Mouse (Mus musculus): ENCODE data around the gene Dact2. TPM values are rescaled to one million over a fixed set of nuclear protein-coding genes. Genes with fewer than 3 reads are reported as not detected.

The Dact2 gene
- polyA plus RNA-seq, 1 experiment from 2014 or later: 4.5 TPM

- no peaks in the 10 kb centered on the region for H3K9me3 ChIP-seq (ENCODE audit: control insufficient read depth, low read length)
- no peaks in the 10 kb centered on the region for H3K27me3 ChIP-seq (replicated peaks; ENCODE audit: control insufficient read depth, insufficient read depth, low read length)
- no peak for ATAC-seq
- WGBS: 46% methylated on average over 11 of the region's 11 CpGs
- H3K27ac ChIP-seq (ENCODE audit: low read length): no peak overlapping the region
- no peaks in the 10 kb centered on the region for H3K4me1 ChIP-seq (ENCODE audit: control insufficient read depth, insufficient read depth, low read length)
- H3K4me3 ChIP-seq (ENCODE audit: low read length): no peak overlapping the region
- no peak overlapping the region for H3K9ac ChIP-seq (ENCODE audit: low read depth, low read length)
- no peak overlapping the region for H3K4me2 ChIP-seq (ENCODE audit: low read depth, low read length)
- H3K36me3 ChIP-seq (ENCODE audit: control insufficient read depth, insufficient read depth, low read length): no peaks in the 10 kb centered on the region
These were observed 17.9 kb upstream of the Dact2 start for GRCm38 (mm10) chr17:14221893-14222615.

- Histone ChIP-seq H3K36me3 (ENCODE audit: control insufficient read depth, insufficient read depth, low read length) (no peaks in the 10 kb centered on the region), H3K27ac (ENCODE audit: low read length) (no peak overlapping the region), H3K27me3 (replicated peaks; ENCODE audit: control insufficient read depth, insufficient read depth, low read length) (no peaks in the 10 kb centered on the region), H3K9me3 (ENCODE audit: control insufficient read depth, low read length) (no peaks in the 10 kb centered on the region), H3K4me3 (ENCODE audit: low read length) (no peak overlapping the region), H3K9ac (ENCODE audit: low read depth, low read length) (no peak overlapping the region), H3K4me1 (ENCODE audit: control insufficient read depth, insufficient read depth, low read length) (no peaks in the 10 kb centered on the region), H3K4me2 (ENCODE audit: low read depth, low read length) (no peak overlapping the region)
- 62% methylated on average over 7 of the region's 7 CpGs for WGBS
- 0 out of 2 replicates have a peak, but pooled peaks have one; percentile 18 for ATAC-seq
These were observed 16.6 kb upstream of the Dact2 start for GRCm38 (mm10) chr17:14220606-14221202.

DNA sequence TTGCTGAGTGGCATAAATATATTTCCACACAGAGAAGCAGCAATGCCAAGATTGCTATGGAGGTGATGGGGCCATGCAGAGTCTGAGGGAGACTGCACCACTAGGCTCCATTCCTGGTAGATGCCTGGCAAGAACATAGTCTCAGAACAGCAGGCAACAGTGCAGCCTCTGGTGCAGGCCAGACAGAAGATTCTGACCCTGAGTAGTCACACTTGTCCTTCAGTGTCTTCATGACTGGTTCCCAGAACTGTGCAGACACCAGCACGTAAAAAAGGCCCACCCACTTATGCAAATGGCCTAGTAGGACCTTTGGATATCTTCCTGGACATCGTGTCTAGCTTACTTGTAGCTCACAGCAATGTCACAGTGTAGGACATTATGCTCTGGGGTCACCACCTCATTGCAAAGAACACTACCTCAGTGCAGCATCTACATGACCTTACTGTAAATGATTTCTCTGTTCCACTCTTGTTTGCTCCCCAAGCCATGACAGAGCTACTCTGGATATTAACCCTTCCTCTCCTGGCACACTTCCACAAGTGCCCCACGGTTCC is 9.9 kb upstream of the Dact2 start:
- WGBS: 61% methylated on average over 3 of the region's 3 CpGs
- no peak for ATAC-seq

DNA sequence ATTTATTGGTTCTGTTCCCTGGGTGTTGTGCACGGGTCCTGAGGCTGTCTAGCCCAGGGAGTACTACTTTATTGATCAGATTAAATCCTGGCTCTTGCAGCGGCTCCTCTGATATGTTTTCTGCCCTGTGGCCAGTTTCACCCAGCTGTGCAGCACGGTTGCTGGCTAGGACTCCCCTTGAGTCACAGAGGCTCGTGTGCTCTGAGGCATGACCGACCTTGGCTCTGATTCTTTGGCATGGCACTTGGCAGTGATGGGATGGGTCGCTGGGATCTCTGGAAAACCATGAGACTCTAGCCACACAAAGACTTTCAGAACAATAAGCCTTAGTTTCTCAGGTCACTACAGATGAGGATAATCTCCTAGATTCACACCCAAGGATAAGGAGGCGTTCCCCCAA is 8.7 kb upstream of the Dact2 start:
- ATAC-seq: no peak
- Histone ChIP-seq H3K27ac (ENCODE audit: low read length) (no peak overlapping the region), H3K9me3 (ENCODE audit: control insufficient read depth, low read length) (no peaks in the 10 kb centered on the region), H3K4me1 (ENCODE audit: control insufficient read depth, insufficient read depth, low read length) (no peaks in the 10 kb centered on the region), H3K27me3 (replicated peaks; ENCODE audit: control insufficient read depth, insufficient read depth, low read length) (no peaks in the 10 kb centered on the region), H3K4me3 (ENCODE audit: low read length) (no peak overlapping the region), H3K4me2 (ENCODE audit: low read depth, low read length) (no peak overlapping the region), H3K9ac (ENCODE audit: low read depth, low read length) (no peak overlapping the region), H3K36me3 (ENCODE audit: control insufficient read depth, insufficient read depth, low read length) (no peaks in the 10 kb centered on the region)
- 81% methylated on average over 7 of the region's 7 CpGs for WGBS

More for the DNA sequence above, 9.9 kb upstream of the Dact2 start:
- Histone ChIP-seq H3K4me3 (ENCODE audit: low read length) (no peak overlapping the region), H3K27ac (ENCODE audit: low read length) (no peak overlapping the region), H3K4me1 (ENCODE audit: control insufficient read depth, insufficient read depth, low read length) (no peaks in the 10 kb centered on the region), H3K27me3 (replicated peaks; ENCODE audit: control insufficient read depth, insufficient read depth, low read length) (no peaks in the 10 kb centered on the region), H3K36me3 (ENCODE audit: control insufficient read depth, insufficient read depth, low read length) (no peaks in the 10 kb centered on the region), H3K9me3 (ENCODE audit: control insufficient read depth, low read length) (no peaks in the 10 kb centered on the region), H3K9ac (ENCODE audit: low read depth, low read length) (no peak overlapping the region), H3K4me2 (ENCODE audit: low read depth, low read length) (no peak overlapping the region)

DNA sequence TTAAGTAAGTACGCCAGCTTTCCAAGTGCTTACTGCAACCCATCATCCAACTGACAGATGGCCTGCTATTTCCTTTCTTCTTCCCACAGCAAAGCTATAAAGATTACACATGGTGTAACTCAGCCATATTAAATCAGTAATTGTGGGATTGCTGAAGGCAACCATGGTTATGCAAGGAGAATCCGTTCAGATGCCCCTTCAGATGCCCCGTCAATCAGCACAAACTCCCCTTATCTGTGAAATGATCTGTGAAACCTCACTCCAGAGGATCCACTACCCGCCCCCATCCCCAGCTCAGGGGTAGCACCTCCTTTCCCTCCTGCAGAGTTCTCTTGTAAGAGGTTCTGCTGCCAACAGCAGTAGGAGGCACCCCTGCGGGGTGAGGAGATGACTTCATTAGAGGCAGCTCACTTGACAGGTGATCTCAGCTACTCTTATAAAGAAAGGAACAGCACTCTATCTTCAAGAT is 3.0 kb upstream of the Dact2 start:
- H3K36me3 ChIP-seq (ENCODE audit: control insufficient read depth, insufficient read depth, low read length): no peaks in the 10 kb centered on the region
- no peak overlapping the region for H3K27ac ChIP-seq (ENCODE audit: low read length)
- H3K4me3 ChIP-seq (ENCODE audit: low read length): no peak overlapping the region
- WGBS: 28% methylated on average over 5 of the region's 5 CpGs
- H3K4me2 ChIP-seq (ENCODE audit: low read depth, low read length): no peak overlapping the region
- H3K27me3 ChIP-seq (replicated peaks; ENCODE audit: control insufficient read depth, insufficient read depth, low read length): peaks cover 7% of the 10 kb centered on the region
- no peaks in the 10 kb centered on the region for H3K9me3 ChIP-seq (ENCODE audit: control insufficient read depth, low read length)
- H3K4me1 ChIP-seq (ENCODE audit: control insufficient read depth, insufficient read depth, low read length): peaks cover 7% of the 10 kb centered on the region; the same call in 1 of the 2 replicates
- no peak overlapping the region for H3K9ac ChIP-seq (ENCODE audit: low read depth, low read length)
- ATAC-seq: no peak

DNA sequence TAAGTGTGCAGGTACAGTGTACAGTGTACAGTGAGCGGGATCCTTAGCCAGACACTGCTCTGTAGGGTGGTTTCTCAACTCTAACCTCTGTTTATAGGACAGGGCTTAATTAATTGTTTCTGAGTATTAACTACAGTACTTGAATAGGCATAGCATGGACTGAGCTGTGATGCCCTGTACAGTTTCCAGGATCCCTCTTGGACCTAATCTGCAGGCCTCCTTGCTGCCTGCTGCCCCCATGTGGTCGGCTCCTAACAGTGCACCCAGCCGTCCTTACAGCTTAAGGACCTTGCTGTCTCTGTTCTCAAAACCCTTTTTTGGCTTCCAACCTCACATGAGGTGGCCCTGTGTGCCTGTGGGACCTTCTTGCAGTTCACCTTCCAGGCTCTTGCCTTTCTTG is 2.0 kb upstream of the Dact2 start:
- H3K36me3 ChIP-seq (ENCODE audit: control insufficient read depth, insufficient read depth, low read length): no peaks in the 10 kb centered on the region
- H3K27me3 ChIP-seq (replicated peaks; ENCODE audit: control insufficient read depth, insufficient read depth, low read length): peaks cover 7% of the 10 kb centered on the region
- H3K9me3 ChIP-seq (ENCODE audit: control insufficient read depth, low read length): no peaks in the 10 kb centered on the region
- no peak overlapping the region for H3K27ac ChIP-seq (ENCODE audit: low read length)
- H3K4me2 ChIP-seq (ENCODE audit: low read depth, low read length): no peak overlapping the region
- WGBS: 33% methylated on average over 3 of the region's 3 CpGs
- H3K9ac ChIP-seq (ENCODE audit: low read depth, low read length): no peak overlapping the region
- H3K4me3 ChIP-seq (ENCODE audit: low read length): no peak overlapping the region
- peaks cover 16% of the 10 kb centered on the region for H3K4me1 ChIP-seq (ENCODE audit: control insufficient read depth, insufficient read depth, low read length)
- ATAC-seq: no peak

GRCm38 (mm10) chr17:14205236-14205635 is 1.1 kb upstream of the Dact2 start:
- Histone ChIP-seq H3K27ac (ENCODE audit: low read length) (no peak overlapping the region), H3K9ac (ENCODE audit: low read depth, low read length) (no peak overlapping the region), H3K36me3 (ENCODE audit: control insufficient read depth, insufficient read depth, low read length) (no peaks in the 10 kb centered on the region), H3K4me2 (ENCODE audit: low read depth, low read length) (no peak overlapping the region), H3K4me1 (ENCODE audit: control insufficient read depth, insufficient read depth, low read length) (peaks cover 21% of the 10 kb centered on the region), H3K4me3 (ENCODE audit: low read length) (no peak overlapping the region), H3K27me3 (replicated peaks; ENCODE audit: control insufficient read depth, insufficient read depth, low read length) (peaks cover 7% of the 10 kb centered on the region), H3K9me3 (ENCODE audit: control insufficient read depth, low read length) (no peaks in the 10 kb centered on the region)
- ATAC-seq: no peak
- 72% methylated on average over 3 of the region's 3 CpGs for WGBS

DNA sequence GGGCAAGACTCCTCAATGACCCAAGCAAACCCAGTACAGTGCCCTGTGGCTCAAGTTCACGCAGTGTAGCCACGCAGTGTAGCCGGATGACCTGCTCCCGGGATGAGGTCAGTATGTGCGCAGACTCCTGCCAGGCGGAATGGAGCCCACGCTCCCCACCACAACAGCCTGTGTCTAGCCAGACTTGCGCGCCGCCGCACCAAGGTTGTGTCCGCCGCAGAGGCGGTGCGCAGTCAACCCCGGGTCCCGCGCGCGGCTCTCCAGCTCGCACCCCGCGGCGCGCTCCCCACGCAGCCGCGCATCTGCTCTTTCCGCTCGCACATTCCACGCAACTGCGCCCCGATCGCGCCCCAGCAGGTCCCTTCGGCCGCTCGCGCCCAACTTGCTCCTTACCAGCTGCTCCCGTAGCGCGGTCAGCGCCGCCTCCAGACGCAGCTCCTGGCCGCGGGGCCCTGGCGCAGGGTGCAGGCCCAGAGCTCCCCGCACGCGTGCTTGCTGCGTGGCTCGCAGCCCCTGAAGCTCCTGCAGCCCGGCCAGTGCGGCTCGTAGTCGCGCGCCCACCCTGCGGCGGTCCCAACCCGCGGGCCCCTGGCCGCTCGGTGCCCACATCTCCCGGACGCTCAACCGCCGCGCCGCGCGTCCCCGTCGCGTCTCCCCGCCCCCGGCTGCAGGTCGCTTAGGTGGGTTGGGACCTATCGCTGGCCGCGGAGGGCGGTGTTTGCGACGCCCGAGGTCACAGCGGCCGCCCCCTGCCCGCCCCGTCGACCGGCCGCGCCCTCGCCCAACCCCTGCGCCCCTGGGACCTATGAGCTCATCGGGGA is 773 bp downstream of the Dact2 start:
- peaks cover 21% of the 10 kb centered on the region for H3K4me1 ChIP-seq (ENCODE audit: control insufficient read depth, insufficient read depth, low read length)
- under 1% methylated on average over 97 of the region's 97 CpGs for WGBS
- H3K4me2 ChIP-seq (ENCODE audit: low read depth, low read length): peak overlapping the region; percentile 78
- ATAC-seq: peak; percentile 79
- H3K4me3 ChIP-seq (ENCODE audit: low read length): peak overlapping the region; percentile 76
- no peaks in the 10 kb centered on the region for H3K9me3 ChIP-seq (ENCODE audit: control insufficient read depth, low read length)
- H3K27me3 ChIP-seq (replicated peaks; ENCODE audit: control insufficient read depth, insufficient read depth, low read length): peaks cover 7% of the 10 kb centered on the region
- H3K27ac ChIP-seq (ENCODE audit: low read length): peak overlapping the region; percentile 93
- peak overlapping the region; percentile 90 for H3K9ac ChIP-seq (ENCODE audit: low read depth, low read length)
- H3K36me3 ChIP-seq (ENCODE audit: control insufficient read depth, insufficient read depth, low read length): no peaks in the 10 kb centered on the region
